Mouse (Mus musculus) forebrain, embryonic 13.5 days (tissue): Measurements from ENCODE around the gene Gm49486. TPM values are rescaled to one million over a fixed set of nuclear protein-coding genes. Genes with fewer than 3 reads are reported as not detected.

ENCODE experiments used
- ATAC-seq: fragments of 200-750 bp; cut with Nextera tagmentation; 2 replicates; pipeline ENCODE4 v1.8.0; 2017
- H3K27ac ChIP-seq: fragments of 300-500 bp; sonication (generic); 2 replicates; pipeline ENCODE4 v1.5.1; 2015; ENCODE audit warnings: inconsistent platforms, mild to moderate bottlenecking, moderate library complexity
- H3K27me3 ChIP-seq: fragments of 300-500 bp; sonication (generic); 2 replicates; pipeline ENCODE4 v1.6.1; 2015; ENCODE audit warnings: mild to moderate bottlenecking, inconsistent platforms
- H3K36me3 ChIP-seq: fragments of 300-500 bp; sonication (generic); 2 replicates; pipeline ENCODE4 v1.6.1; 2015; ENCODE audit warnings: mild to moderate bottlenecking, inconsistent platforms; ENCODE audit not compliant: poor library complexity, severe bottlenecking
- H3K4me1 ChIP-seq: fragments of 300-500 bp; sonication (generic); 2 replicates; pipeline ENCODE4 v1.6.1; 2015; ENCODE audit warnings: inconsistent platforms
- H3K4me2 ChIP-seq: fragments of 300-500 bp; sonication (generic); 2 replicates; pipeline ENCODE4 v1.6.1; 2015; ENCODE audit warnings: inconsistent platforms, mild to moderate bottlenecking, moderate library complexity
- H3K4me3 ChIP-seq: fragments of 300-500 bp; sonication (generic); 2 replicates; pipeline ENCODE4 v1.5.1; 2015; ENCODE audit warnings: mild to moderate bottlenecking, inconsistent platforms
- H3K9ac ChIP-seq: fragments of 300-500 bp; sonication (generic); 2 replicates; pipeline ENCODE4 v1.6.1; 2015; ENCODE audit warnings: mild to moderate bottlenecking, inconsistent platforms
- H3K9me3 ChIP-seq: fragments of 300-500 bp; sonication (generic); replicated peaks from 2 replicates; pipeline ENCODE4 v1.6.1; 2016; ENCODE audit warnings: inconsistent platforms
- WGBS: fragments of 180-500 bp; shearing (Covaris S2); methylation state at CpG from one replicate; pipeline ENCODE4 v1.1.7; 2015; 5-methylcytosine and 5-hydroxymethylcytosine counted together
- polyA plus RNA-seq: library from polyadenylated mRNA; unstranded; fragments of >200 nt; fragmentation: Nextera tagmentation; extraction: Ambion mirVana; gene quantifications from 2 replicates; pipeline ENCODE4 v1.2.1, GENCODE M21; 2015

Gene Gm49486
- polyA plus RNA-seq, 1 experiment from 2014 or later: 1.3 TPM

GRCm38 (mm10) chr15:79261095-79261725, 32.0 kb downstream of the Gm49486 start:
- peak; percentile 78 for ATAC-seq
- no peaks in the 10 kb centered on the region for H3K36me3 ChIP-seq
- peak overlapping the region; percentile 57 for H3K4me3 ChIP-seq
- peak overlapping the region; percentile 92 for H3K4me2 ChIP-seq
- H3K9me3 ChIP-seq: no peaks in the 10 kb centered on the region
- no peak overlapping the region for H3K27ac ChIP-seq
- H3K27me3 ChIP-seq: peaks cover 69% of the 10 kb centered on the region
- H3K9ac ChIP-seq: peak overlapping the region; percentile 70
- H3K4me1 ChIP-seq: peaks cover 15% of the 10 kb centered on the region
- WGBS: 1% methylated on average over 52 of the region's 62 CpGs

GRCm38 (mm10) chr15:79261757-79262156, 32.6 kb downstream of the Gm49486 start:
- under 1% methylated on average over 20 of the region's 28 CpGs for WGBS
- Histone ChIP-seq H3K4me1 (peaks cover 15% of the 10 kb centered on the region), H3K9me3 (no peaks in the 10 kb centered on the region), H3K9ac (peak overlapping the region; percentile 70), H3K4me2 (peak overlapping the region; percentile 92), H3K27me3 (peaks cover 69% of the 10 kb centered on the region), H3K4me3 (peak overlapping the region; percentile 57), H3K36me3 (no peaks in the 10 kb centered on the region), H3K27ac (no peak overlapping the region)
- ATAC-seq: peak; percentile 58

- Histone ChIP-seq H3K4me1 (peaks cover 15% of the 10 kb centered on the region), H3K27me3 (peaks cover 69% of the 10 kb centered on the region), H3K27ac (no peak overlapping the region), H3K9me3 (no peaks in the 10 kb centered on the region), H3K36me3 (no peaks in the 10 kb centered on the region), H3K9ac (no peak overlapping the region), H3K4me2 (peak overlapping the region; percentile 92), H3K4me3 (peak overlapping the region; percentile 57; the same call in 1 of the 2 replicates)
- no peak for ATAC-seq
- WGBS: 23% methylated on average over 13 of the region's 13 CpGs
Observed at GRCm38 (mm10) chr15:79262375-79262774, 33.2 kb downstream of the Gm49486 start.

- Histone ChIP-seq H3K4me3 (no peak overlapping the region), H3K4me1 (peaks cover 15% of the 10 kb centered on the region), H3K27me3 (peaks cover 69% of the 10 kb centered on the region), H3K9me3 (no peaks in the 10 kb centered on the region), H3K27ac (no peak overlapping the region), H3K36me3 (no peaks in the 10 kb centered on the region), H3K4me2 (peak overlapping the region; percentile 92; the same call in 1 of the 2 replicates), H3K9ac (no peak overlapping the region)
- no peak for ATAC-seq
- WGBS: 97% methylated on average over 3 of the region's 3 CpGs
Observed at GRCm38 (mm10) chr15:79262786-79263309, 33.7 kb downstream of the Gm49486 start.

- Histone ChIP-seq H3K4me2 (no peak overlapping the region), H3K9ac (no peak overlapping the region), H3K4me3 (no peak overlapping the region), H3K9me3 (no peaks in the 10 kb centered on the region), H3K27me3 (peaks cover 61% of the 10 kb centered on the region), H3K27ac (no peak overlapping the region), H3K4me1 (peaks cover 15% of the 10 kb centered on the region), H3K36me3 (no peaks in the 10 kb centered on the region)
- WGBS: 88% methylated on average over 6 of the region's 6 CpGs
- ATAC-seq: no peak
Observed at GRCm38 (mm10) chr15:79263726-79264125, 34.5 kb downstream of the Gm49486 start.

GRCm38 (mm10) chr15:79265384-79265783, 36.2 kb downstream of the Gm49486 start:
- H3K27me3 ChIP-seq: peaks cover 50% of the 10 kb centered on the region
- no peaks in the 10 kb centered on the region for H3K36me3 ChIP-seq
- no peaks in the 10 kb centered on the region for H3K9me3 ChIP-seq
- H3K4me2 ChIP-seq: no peak overlapping the region
- peaks cover 20% of the 10 kb centered on the region for H3K4me1 ChIP-seq
- ATAC-seq: no peak
- WGBS: 73% methylated on average over 4 of the region's 4 CpGs
- no peak overlapping the region for H3K9ac ChIP-seq
- no peak overlapping the region for H3K27ac ChIP-seq
- H3K4me3 ChIP-seq: no peak overlapping the region

- Histone ChIP-seq H3K9ac (no peak overlapping the region), H3K9me3 (no peaks in the 10 kb centered on the region), H3K36me3 (no peaks in the 10 kb centered on the region), H3K27me3 (peaks cover 19% of the 10 kb centered on the region), H3K27ac (no peak overlapping the region), H3K4me2 (no peak overlapping the region), H3K4me1 (peaks cover 16% of the 10 kb centered on the region), H3K4me3 (no peak overlapping the region)
- no peak for ATAC-seq
- WGBS: 25% methylated on average over 1 of the region's 1 CpGs
Observed at GRCm38 (mm10) chr15:79268521-79268920, 39.3 kb downstream of the Gm49486 start.

- H3K4me3 ChIP-seq: peak overlapping the region; percentile 47
- H3K36me3 ChIP-seq: no peaks in the 10 kb centered on the region
- H3K9ac ChIP-seq: peak overlapping the region; percentile 63
- H3K27ac ChIP-seq: peak overlapping the region; percentile 35; the same call in 1 of the 2 replicates
- under 1% methylated on average over 33 of the region's 33 CpGs for WGBS
- peak; percentile 78 for ATAC-seq
- H3K9me3 ChIP-seq: no peaks in the 10 kb centered on the region
- H3K27me3 ChIP-seq: peaks cover 5% of the 10 kb centered on the region; the same call in 1 of the 2 replicates
- peak overlapping the region; percentile 94 for H3K4me2 ChIP-seq
- peaks cover 16% of the 10 kb centered on the region for H3K4me1 ChIP-seq
Observed at GRCm38 (mm10) chr15:79270317-79271123, 41.3 kb downstream of the Gm49486 start.

- peaks cover 5% of the 10 kb centered on the region; the same call in 1 of the 2 replicates for H3K27me3 ChIP-seq
- H3K4me1 ChIP-seq: peaks cover 16% of the 10 kb centered on the region
- peak overlapping the region; percentile 47 for H3K4me3 ChIP-seq
- H3K9me3 ChIP-seq: no peaks in the 10 kb centered on the region
- ATAC-seq: 0 out of 2 replicates have a peak, but pooled peaks have one; percentile 48
- H3K27ac ChIP-seq: no peak overlapping the region
- H3K4me2 ChIP-seq: peak overlapping the region; percentile 94
- peak overlapping the region; percentile 63 for H3K9ac ChIP-seq
- 15% methylated on average over 17 of the region's 17 CpGs for WGBS
- no peaks in the 10 kb centered on the region for H3K36me3 ChIP-seq
Observed at GRCm38 (mm10) chr15:79271124-79271746, 42.0 kb downstream of the Gm49486 start.

- H3K36me3 ChIP-seq: no peaks in the 10 kb centered on the region
- no peak overlapping the region for H3K27ac ChIP-seq
- no peak for ATAC-seq
- WGBS: 60% methylated on average over 10 of the region's 10 CpGs
- H3K4me3 ChIP-seq: no peak overlapping the region
- no peak overlapping the region for H3K4me2 ChIP-seq
- peaks cover 5% of the 10 kb centered on the region; the same call in 1 of the 2 replicates for H3K27me3 ChIP-seq
- H3K9ac ChIP-seq: no peak overlapping the region
- peaks cover 16% of the 10 kb centered on the region for H3K4me1 ChIP-seq
- H3K9me3 ChIP-seq: no peaks in the 10 kb centered on the region
Observed at GRCm38 (mm10) chr15:79273020-79273419, 43.8 kb downstream of the Gm49486 start.

GRCm38 (mm10) chr15:79277728-79278127, 48.5 kb downstream of the Gm49486 start:
- 80% methylated on average over 10 of the region's 10 CpGs for WGBS
- Histone ChIP-seq H3K4me2 (no peak overlapping the region), H3K27ac (no peak overlapping the region), H3K36me3 (no peaks in the 10 kb centered on the region), H3K9ac (no peak overlapping the region), H3K4me1 (no peaks in the 10 kb centered on the region), H3K9me3 (no peaks in the 10 kb centered on the region), H3K27me3 (no peaks in the 10 kb centered on the region), H3K4me3 (no peak overlapping the region)
- ATAC-seq: no peak

- Histone ChIP-seq H3K9me3 (no peaks in the 10 kb centered on the region), H3K27ac (no peak overlapping the region), H3K9ac (no peak overlapping the region), H3K27me3 (no peaks in the 10 kb centered on the region), H3K4me1 (no peaks in the 10 kb centered on the region), H3K36me3 (no peaks in the 10 kb centered on the region), H3K4me2 (no peak overlapping the region), H3K4me3 (no peak overlapping the region)
- ATAC-seq: no peak
- 25% methylated on average over 6 of the region's 6 CpGs for WGBS
Observed at GRCm38 (mm10) chr15:79280209-79280608, 51.0 kb downstream of the Gm49486 start.
